Mouse (Mus musculus) spleen, adult 2 months (tissue): ENCODE data around the gene Cramp1l.

Source experiments
- CTCF ChIP-seq: fragments of 200-500 bp; IDR thresholded peaks from 2 replicates; pipeline ENCODE4 v1.5.1; 2011; ENCODE audit warnings: mild to moderate bottlenecking, inconsistent platforms; ENCODE audit not compliant: insufficient read depth, insufficient read length, insufficient replicate concordance; ENCODE audit errors: extremely low read depth
- POLR2A ChIP-seq: fragments of 200-500 bp; IDR thresholded peaks from 2 replicates; pipeline ENCODE4 v1.6.1; 2011; ENCODE audit warnings: low read depth, low read length, inconsistent platforms

DNA sequence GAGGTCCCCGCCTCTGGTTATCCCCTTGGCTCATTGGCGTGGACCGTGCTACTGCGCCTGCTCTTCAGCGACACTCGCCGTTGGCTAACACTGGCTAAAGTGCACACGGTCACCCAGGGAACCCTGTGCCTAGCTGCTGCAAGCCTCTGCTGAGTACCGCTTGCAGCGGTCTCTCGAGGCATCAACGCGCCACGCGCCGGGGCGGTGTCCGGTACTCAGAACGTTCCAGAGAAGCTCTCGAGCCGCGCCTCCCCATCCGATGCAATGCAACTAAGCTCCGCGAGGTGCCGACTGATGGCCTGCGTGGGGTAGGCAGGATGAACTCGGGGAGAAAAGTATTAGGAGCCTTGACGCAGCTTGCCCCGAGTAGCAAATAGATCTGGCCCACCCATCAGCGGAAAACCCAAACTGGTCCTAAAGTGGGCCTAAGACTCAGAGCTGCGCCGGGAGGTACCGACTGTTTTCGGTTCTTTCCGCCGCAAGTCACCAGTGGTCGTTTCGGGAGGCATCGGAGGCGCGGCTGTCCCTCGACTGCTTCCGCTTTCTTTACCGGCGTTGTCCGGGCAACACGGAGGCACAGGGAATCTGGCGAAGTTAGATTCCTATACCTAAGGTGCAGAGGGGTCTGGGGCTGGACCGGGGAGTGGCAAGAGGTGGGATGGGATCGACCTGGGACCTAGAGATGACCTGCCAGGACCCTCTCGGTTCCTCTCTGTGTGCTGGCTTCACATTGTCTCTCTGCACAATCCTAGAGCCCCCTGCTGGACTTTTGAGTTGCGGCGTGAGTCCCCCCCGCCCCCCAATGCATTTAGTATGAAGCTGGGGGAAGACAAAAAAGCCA lies 924 bp upstream of the Cramp1l start:
- TF ChIP-seq CTCF (peak; percentile 24; the same call in 1 of the 2 replicates), POLR2A (peak; percentile 7; the same call in 1 of the 2 replicates)
